Mouse (Mus musculus) brain, embryonic 14.5 days (tissue): ENCODE measurements around the gene Isy1.

Experiments
- CTCF ChIP-seq: fragments of 200-500 bp; IDR thresholded peaks from 2 replicates; pipeline ENCODE4 v1.5.1; 2012; ENCODE audit warnings: inconsistent platforms, mild to moderate bottlenecking, moderate library complexity, borderline replicate concordance; ENCODE audit not compliant: insufficient read depth, insufficient read length; ENCODE audit errors: extremely low read depth
- POLR2A ChIP-seq: fragments of 200-500 bp; IDR thresholded peaks from 2 replicates; pipeline ENCODE4 v1.6.1; 2012; ENCODE audit warnings: mild to moderate bottlenecking, inconsistent platforms, borderline replicate concordance; ENCODE audit not compliant: poor library complexity, insufficient read depth, insufficient read length, severe bottlenecking; ENCODE audit errors: extremely low read depth

GRCm38 (mm10) chr6:87845031-87845695 lies 6.6 kb upstream of the Isy1 start:
- TF ChIP-seq CTCF, result no peak
- TF ChIP-seq POLR2A, result no peak
